Mouse (Mus musculus): Measurements from ENCODE around the gene Ppp1r1c. TPM values are rescaled to one million over a fixed set of nuclear protein-coding genes. Genes with fewer than 3 reads are reported as not detected.

The Ppp1r1c gene
- polyA plus RNA-seq, 1 experiment: not detected

DNA sequence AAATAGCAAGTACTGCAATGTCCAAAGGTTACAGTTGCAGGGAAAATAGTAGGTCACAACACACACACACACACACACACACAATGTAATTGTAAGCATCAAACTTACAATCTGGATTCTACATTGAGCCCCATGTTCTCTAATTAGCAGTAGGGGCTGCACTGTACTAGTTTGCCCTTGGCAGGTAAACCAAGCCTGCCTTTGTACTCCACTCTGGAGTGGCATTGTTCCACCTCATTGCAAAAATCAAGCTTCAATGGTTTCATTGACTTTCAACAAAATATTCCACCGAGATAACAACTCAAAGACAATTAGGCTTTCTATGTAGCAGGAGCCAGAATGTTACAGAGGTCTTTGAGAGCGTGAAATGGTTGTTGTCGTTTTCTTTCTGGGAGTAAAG lies 62.7 kb downstream of the Ppp1r1c start:
- no peak for DNase-seq
- H3K4me3 ChIP-seq (replicated peaks; ENCODE audit: extremely low read depth, low read depth, low read length): no peak overlapping the region
- H3K4me1 ChIP-seq (ENCODE audit: control insufficient read depth, insufficient read depth, low read length): peaks cover 3% of the 10 kb centered on the region
- WGBS: 77% methylated on average over 3 of the region's 3 CpGs
- TF ChIP-seq CTCF (IDR thresholded peaks at IDR 0.05; ENCODE audit: insufficient read depth, low read length): no peak
- TF ChIP-seq POLR2A (IDR thresholded peaks at IDR 0.05; ENCODE audit: borderline replicate concordance, extremely low read depth, low read depth, low read length): no peak

DNA sequence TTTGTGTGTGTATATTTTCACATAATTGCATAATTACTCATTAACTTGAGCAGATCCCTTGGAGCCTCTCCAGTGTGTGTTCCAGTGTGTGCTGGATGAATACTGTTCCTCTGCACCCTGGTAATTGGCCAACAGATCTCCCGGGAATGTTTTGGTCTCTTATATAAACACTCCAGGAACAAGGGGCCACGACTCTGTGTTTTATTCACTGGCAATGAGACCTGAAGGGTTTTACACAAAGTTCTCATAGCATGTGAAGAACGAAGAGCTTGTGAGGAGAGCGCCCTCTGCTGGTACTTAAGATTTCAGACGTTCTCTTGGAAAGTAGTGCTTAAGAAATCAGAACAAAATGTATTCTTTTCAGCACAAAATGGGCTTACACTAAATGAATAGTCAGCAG lies 66.8 kb downstream of the Ppp1r1c start:
- DNase-seq: peak; percentile 63
- TF ChIP-seq CTCF (IDR thresholded peaks at IDR 0.05; ENCODE audit: insufficient read depth, low read length): 0 out of 2 replicates have a peak, but pooled peaks have one; percentile 0
- no peak for TF ChIP-seq POLR2A (IDR thresholded peaks at IDR 0.05; ENCODE audit: borderline replicate concordance, extremely low read depth, low read depth, low read length)
- H3K4me3 ChIP-seq (replicated peaks; ENCODE audit: extremely low read depth, low read depth, low read length): no peak overlapping the region
- no peaks in the 10 kb centered on the region; the same call in 1 of the 2 replicates for H3K4me1 ChIP-seq (ENCODE audit: control insufficient read depth, insufficient read depth, low read length)
- 1% methylated on average over 5 of the region's 5 CpGs for WGBS

- Histone ChIP-seq H3K4me1 (ENCODE audit: control insufficient read depth, insufficient read depth, low read length) (no peaks in the 10 kb centered on the region; the same call in 1 of the 2 replicates), H3K4me3 (replicated peaks; ENCODE audit: extremely low read depth, low read depth, low read length) (no peak overlapping the region)
- 75% methylated on average over 2 of the region's 2 CpGs for WGBS
- DNase-seq: no peak
- no peak for TF ChIP-seq POLR2A (IDR thresholded peaks at IDR 0.05; ENCODE audit: borderline replicate concordance, extremely low read depth, low read depth, low read length)
Measured at GRCm38 (mm10) chr2:79777801-79778200, 70.2 kb downstream of the Ppp1r1c start.

DNA sequence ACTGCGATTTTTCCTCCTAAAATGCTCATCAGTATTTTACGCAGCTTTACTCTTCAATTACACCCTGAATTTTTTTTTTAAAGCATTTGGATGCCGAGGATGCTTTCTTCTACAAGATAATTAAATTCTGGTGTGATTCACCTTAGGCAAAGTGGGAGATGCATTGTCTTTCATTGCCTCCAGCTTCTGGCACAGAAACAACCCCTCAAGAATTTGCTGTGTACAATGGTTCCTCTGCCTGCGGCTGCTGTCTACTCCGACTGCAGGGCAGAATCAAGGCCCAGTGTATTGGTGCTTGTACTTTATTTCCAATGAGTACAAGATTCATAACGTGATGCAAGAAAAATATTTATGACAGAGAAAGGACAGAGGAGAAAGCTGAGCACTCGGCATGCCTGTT lies 73.2 kb downstream of the Ppp1r1c start:
- H3K4me3 ChIP-seq (replicated peaks; ENCODE audit: extremely low read depth, low read depth, low read length): no peak overlapping the region
- 68% methylated on average over 7 of the region's 7 CpGs for WGBS
- H3K4me1 ChIP-seq (ENCODE audit: control insufficient read depth, insufficient read depth, low read length): peaks cover under 1% of the 10 kb centered on the region; the same call in 1 of the 2 replicates
- DNase-seq: no peak
- TF ChIP-seq CTCF (IDR thresholded peaks at IDR 0.05; ENCODE audit: insufficient read depth, low read length) (no peak), POLR2A (IDR thresholded peaks at IDR 0.05; ENCODE audit: borderline replicate concordance, extremely low read depth, low read depth, low read length) (no peak)

- no peak for TF ChIP-seq POLR2A (IDR thresholded peaks at IDR 0.05; ENCODE audit: borderline replicate concordance, extremely low read depth, low read depth, low read length)
- no peak overlapping the region for H3K4me3 ChIP-seq (replicated peaks; ENCODE audit: extremely low read depth, low read depth, low read length)
- DNase-seq: no peak
- H3K4me1 ChIP-seq (ENCODE audit: control insufficient read depth, insufficient read depth, low read length): peaks cover 2% of the 10 kb centered on the region; the same call in 1 of the 2 replicates
- 43% methylated on average over 8 of the region's 8 CpGs for WGBS
Measured at GRCm38 (mm10) chr2:79785541-79786134, 78.1 kb downstream of the Ppp1r1c start.

DNA sequence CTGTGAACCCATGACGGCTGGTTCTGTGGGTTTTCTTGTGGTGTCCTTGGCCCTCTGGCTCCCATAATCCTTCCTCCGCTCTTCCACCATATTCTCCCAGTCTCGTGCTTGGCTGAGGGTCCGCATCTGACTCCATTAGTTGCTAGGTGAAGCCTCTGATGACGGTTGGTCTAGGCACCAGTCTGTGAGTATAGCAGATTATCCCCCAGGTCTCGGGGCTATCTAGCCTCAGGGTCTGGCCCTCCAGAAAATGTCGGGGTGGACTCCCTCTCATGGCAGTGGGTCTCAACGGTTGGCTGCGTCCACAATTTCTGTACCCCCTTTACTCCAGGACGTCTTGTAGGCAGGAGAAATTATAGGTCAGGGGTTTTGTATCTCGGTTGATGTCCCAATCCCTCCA lies 78.9 kb downstream of the Ppp1r1c start:
- DNase-seq: no peak

DNA sequence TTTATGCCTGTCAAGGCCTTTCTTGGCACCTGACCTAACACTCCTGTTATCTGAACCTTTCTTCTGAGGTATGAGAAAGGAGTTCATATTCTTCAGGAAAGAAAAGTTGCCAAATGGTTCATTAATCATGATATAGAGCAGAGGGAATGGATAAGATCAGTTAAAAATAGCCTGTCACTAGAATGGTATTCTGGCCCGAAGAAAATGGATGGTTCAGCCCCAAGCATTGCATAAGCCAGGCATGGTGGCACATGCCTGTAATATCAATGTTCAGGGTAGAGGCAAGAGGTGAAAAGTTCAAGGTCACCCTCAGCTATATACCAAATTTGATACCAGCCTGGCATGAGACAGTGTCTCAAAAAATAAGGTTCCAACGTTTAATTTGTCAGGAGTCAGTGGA lies 85.6 kb downstream of the Ppp1r1c start:
- 55% methylated on average over 2 of the region's 2 CpGs for WGBS
- Histone ChIP-seq H3K4me3 (replicated peaks; ENCODE audit: extremely low read depth, low read depth, low read length) (no peak overlapping the region), H3K4me1 (ENCODE audit: control insufficient read depth, insufficient read depth, low read length) (no peaks in the 10 kb centered on the region)
- TF ChIP-seq CTCF (IDR thresholded peaks at IDR 0.05; ENCODE audit: insufficient read depth, low read length) (no peak), POLR2A (IDR thresholded peaks at IDR 0.05; ENCODE audit: borderline replicate concordance, extremely low read depth, low read depth, low read length) (no peak)
- no peak for DNase-seq

More for the DNA sequence above, 78.9 kb downstream of the Ppp1r1c start:
- TF ChIP-seq CTCF (IDR thresholded peaks at IDR 0.05; ENCODE audit: insufficient read depth, low read length) (no peak), POLR2A (IDR thresholded peaks at IDR 0.05; ENCODE audit: borderline replicate concordance, extremely low read depth, low read depth, low read length) (no peak)
- WGBS: 87% methylated on average over 11 of the region's 11 CpGs
- Histone ChIP-seq H3K4me3 (replicated peaks; ENCODE audit: extremely low read depth, low read depth, low read length) (no peak overlapping the region), H3K4me1 (ENCODE audit: control insufficient read depth, insufficient read depth, low read length) (peaks cover 2% of the 10 kb centered on the region; the same call in 1 of the 2 replicates)

DNA sequence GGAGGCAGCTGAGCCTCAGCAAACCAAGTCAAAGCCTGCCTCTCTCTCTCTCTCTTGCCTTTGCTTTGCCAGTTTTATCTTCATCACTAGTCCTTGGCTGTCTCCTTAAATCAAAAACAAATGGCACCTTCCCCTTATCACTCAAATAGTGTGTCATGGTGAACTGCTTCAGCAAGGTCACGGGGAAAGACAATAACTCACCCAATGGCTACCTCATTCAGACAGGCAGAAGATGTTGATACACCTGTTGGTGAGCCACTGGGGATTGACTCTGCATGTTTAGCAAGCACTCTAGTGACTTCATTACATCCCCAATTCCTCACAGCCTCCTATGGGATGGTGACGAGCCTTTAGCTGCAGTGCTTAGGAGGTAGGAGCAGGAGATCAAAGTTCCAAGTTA lies 89.9 kb downstream of the Ppp1r1c start:
- Histone ChIP-seq H3K4me1 (ENCODE audit: control insufficient read depth, insufficient read depth, low read length) (no peaks in the 10 kb centered on the region), H3K4me3 (replicated peaks; ENCODE audit: extremely low read depth, low read depth, low read length) (no peak overlapping the region)
- 65% methylated on average over 2 of the region's 2 CpGs for WGBS
- no peak for DNase-seq
- TF ChIP-seq CTCF (IDR thresholded peaks at IDR 0.05; ENCODE audit: insufficient read depth, low read length) (no peak), POLR2A (IDR thresholded peaks at IDR 0.05; ENCODE audit: borderline replicate concordance, extremely low read depth, low read depth, low read length) (no peak)

GRCm38 (mm10) chr2:79798627-79799026 lies 91.0 kb downstream of the Ppp1r1c start:
- DNase-seq: no peak
- TF ChIP-seq CTCF (IDR thresholded peaks at IDR 0.05; ENCODE audit: insufficient read depth, low read length) (no peak), POLR2A (IDR thresholded peaks at IDR 0.05; ENCODE audit: borderline replicate concordance, extremely low read depth, low read depth, low read length) (no peak)
- 43% methylated on average over 7 of the region's 7 CpGs for whole genome bisulfite sequencing
- Histone ChIP-seq H3K4me3 (replicated peaks; ENCODE audit: extremely low read depth, low read depth, low read length) (no peak overlapping the region), H3K4me1 (ENCODE audit: control insufficient read depth, insufficient read depth, low read length) (no peaks in the 10 kb centered on the region)

DNA sequence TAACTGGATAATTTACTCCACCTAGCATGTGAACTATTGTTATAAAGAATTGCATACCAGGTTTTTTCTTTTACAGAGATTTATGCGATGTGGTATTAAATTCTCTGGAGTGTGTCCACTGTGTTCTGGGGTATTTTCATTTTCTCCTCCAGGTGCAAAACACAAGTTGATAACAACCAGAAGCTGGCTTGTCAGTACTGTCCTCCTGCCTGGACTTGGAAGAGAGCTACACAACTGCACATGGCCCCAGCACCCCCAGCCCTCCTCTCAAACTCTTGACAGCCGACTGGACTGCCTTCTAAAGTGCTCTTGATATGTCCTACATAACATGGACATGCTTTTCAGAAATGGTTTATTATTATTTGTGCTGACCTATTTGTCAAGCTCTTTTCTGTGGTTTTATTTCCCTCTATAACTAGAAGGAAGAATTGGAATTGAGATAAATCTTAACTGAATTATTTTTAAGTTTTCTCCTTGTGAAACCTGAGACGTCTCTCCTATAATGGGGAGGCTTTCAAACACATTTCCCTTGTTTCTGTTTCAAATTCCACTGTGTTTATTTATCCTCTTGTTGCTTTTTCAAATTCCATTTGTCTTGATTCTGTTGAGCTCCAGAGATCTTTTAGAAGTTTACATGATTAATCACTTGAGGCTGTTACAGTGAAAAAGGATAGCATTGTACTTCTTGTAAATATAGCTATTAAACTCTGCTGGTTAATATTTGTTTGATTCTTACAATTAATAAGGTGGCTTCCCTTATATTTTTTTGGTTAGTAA lies 108.3 kb downstream of the Ppp1r1c start:
- 46% methylated on average over 3 of the region's 3 CpGs for WGBS
- no peak for DNase-seq

More for the DNA sequence above, 108.3 kb downstream of the Ppp1r1c start:
- Histone ChIP-seq H3K4me3 (replicated peaks; ENCODE audit: extremely low read depth, low read depth, low read length) (no peak overlapping the region), H3K4me1 (ENCODE audit: control insufficient read depth, insufficient read depth, low read length) (no peaks in the 10 kb centered on the region)
- TF ChIP-seq CTCF (IDR thresholded peaks at IDR 0.05; ENCODE audit: insufficient read depth, low read length): no peak
- TF ChIP-seq POLR2A (IDR thresholded peaks at IDR 0.05; ENCODE audit: borderline replicate concordance, extremely low read depth, low read depth, low read length): no peak

All from lung, adult 2 months (tissue).